Mouse (Mus musculus) retina, embryonic 14.5 days (tissue): ENCODE measurements around the gene Gpat2.

Experiments
- DNase-seq: peaks from one replicate; pipeline ENCODE4 v3.0.0-alpha.2; 2015; ENCODE audit warnings: low spot score

The Gpat2 gene

GRCm38 (mm10) chr2:127444055-127444789 is 19.2 kb downstream of the Gpat2 start, which contains the start of gene Fahd2a:
Fahd2a (minus strand) TSS chr2:127444565.
- peak; percentile 88 for DNase-seq

- DNase-seq: no peak
Observed at GRCm38 (mm10) chr2:127446847-127447246, 21.8 kb downstream of the Gpat2 start.

GRCm38 (mm10) chr2:127449691-127450090 is 24.7 kb downstream of the Gpat2 start:
- no peak for DNase-seq

- DNase-seq: no peak
Observed at GRCm38 (mm10) chr2:127451748-127452147, 26.7 kb downstream of the Gpat2 start.

GRCm38 (mm10) chr2:127453141-127453540 is 28.1 kb downstream of the Gpat2 start:
- DNase-seq: no peak

GRCm38 (mm10) chr2:127453764-127454163 is 28.8 kb downstream of the Gpat2 start:
- peak; percentile 92 for DNase-seq

- DNase-seq: no peak
Observed at GRCm38 (mm10) chr2:127459341-127459740, 34.3 kb downstream of the Gpat2 start.

- DNase-seq: no peak
Observed at GRCm38 (mm10) chr2:127461351-127461750, 36.4 kb downstream of the Gpat2 start.

GRCm38 (mm10) chr2:127462314-127462713 is 37.3 kb downstream of the Gpat2 start:
- DNase-seq: peak; percentile 86

- no peak for DNase-seq
Observed at GRCm38 (mm10) chr2:127470183-127470582, 45.2 kb downstream of the Gpat2 start.

GRCm38 (mm10) chr2:127470661-127471060 is 45.7 kb downstream of the Gpat2 start:
- no peak for DNase-seq

GRCm38 (mm10) chr2:127471281-127471680 is 46.3 kb downstream of the Gpat2 start:
- no peak for DNase-seq

GRCm38 (mm10) chr2:127472279-127472678 is 47.3 kb downstream of the Gpat2 start:
- no peak for DNase-seq

- DNase-seq: no peak
Observed at GRCm38 (mm10) chr2:127479210-127479609, 54.2 kb downstream of the Gpat2 start.

- no peak for DNase-seq
Observed at GRCm38 (mm10) chr2:127479763-127480162, 54.8 kb downstream of the Gpat2 start.

- DNase-seq: no peak
Observed at GRCm38 (mm10) chr2:127481841-127482532, 57.0 kb downstream of the Gpat2 start.

- DNase-seq: no peak
Observed at GRCm38 (mm10) chr2:127482533-127482911, 57.5 kb downstream of the Gpat2 start.

GRCm38 (mm10) chr2:127483001-127483400 is 58.0 kb downstream of the Gpat2 start:
- DNase-seq: no peak

GRCm38 (mm10) chr2:127484476-127485170 is 59.6 kb downstream of the Gpat2 start:
- DNase-seq: peak; percentile 78
